Mouse (Mus musculus): ENCODE results near the gene Cd82.

- no peak for TF ChIP-seq CTCF (IDR thresholded peaks at IDR 0.05; ENCODE audit: control insufficient read depth, insufficient read depth, insufficient read length)
- no peak for TF ChIP-seq USF1 (IDR thresholded peaks at IDR 0.05; ENCODE audit: low read depth)
- TF ChIP-seq MYOD1 (IDR thresholded peaks at IDR 0.05; ENCODE audit: control insufficient read depth, insufficient read length, low read depth): peak; percentile 60
Observed at GRCm38 (mm10) chr2:93432600-93433389, 30.1 kb downstream of the Cd82 start.
